Mouse (Mus musculus) midbrain, embryonic 12.5 days (tissue): ENCODE measurements around the gene Chn1. TPM values are rescaled to one million over a fixed set of nuclear protein-coding genes. Genes with fewer than 3 reads are reported as not detected.

Experiments
- ATAC-seq: fragments of 200-750 bp; cut with Nextera tagmentation; 2 replicates; pipeline ENCODE4 v1.8.0; 2017; ENCODE audit warnings: low read depth, moderate TSS enrichment, moderate library complexity; ENCODE audit not compliant: low FRiP score
- H3K27ac ChIP-seq: fragments of 300-500 bp; sonication (generic); replicated peaks from 2 replicates; pipeline ENCODE4 v1.5.1; 2016; ENCODE audit warnings: mild to moderate bottlenecking
- H3K27me3 ChIP-seq: fragments of 300-500 bp; sonication (generic); 2 replicates; pipeline ENCODE4 v1.6.1; 2016; ENCODE audit warnings: mild to moderate bottlenecking
- H3K36me3 ChIP-seq: fragments of 300-500 bp; sonication (generic); 2 replicates; pipeline ENCODE4 v1.6.1; 2016
- H3K4me1 ChIP-seq: fragments of 300-500 bp; sonication (generic); 2 replicates; pipeline ENCODE4 v1.6.1; 2016
- H3K4me2 ChIP-seq: fragments of 300-500 bp; sonication (generic); replicated peaks from 2 replicates; pipeline ENCODE4 v1.6.1; 2016; ENCODE audit warnings: mild to moderate bottlenecking, moderate library complexity
- H3K4me3 ChIP-seq: fragments of 300-500 bp; sonication (generic); 2 replicates; pipeline ENCODE4 v1.5.1; 2016; ENCODE audit warnings: mild to moderate bottlenecking
- H3K9ac ChIP-seq: fragments of 300-500 bp; sonication (generic); replicated peaks from 2 replicates; pipeline ENCODE4 v1.6.1; 2016; ENCODE audit warnings: mild to moderate bottlenecking, moderate library complexity
- H3K9me3 ChIP-seq: fragments of 300-500 bp; sonication (generic); 2 replicates; pipeline ENCODE4 v1.6.1; 2016; ENCODE audit warnings: mild to moderate bottlenecking
- WGBS: fragments of 180-500 bp; shearing (Covaris S2); methylation state at CpG from one replicate; pipeline ENCODE4 v1.1.7; 2016; 5-methylcytosine and 5-hydroxymethylcytosine counted together
- polyA plus RNA-seq: library from polyadenylated mRNA; unstranded; fragments of >200 nt; fragmentation: Nextera tagmentation; extraction: Ambion mirVana; gene quantifications from 2 replicates; pipeline ENCODE4 v1.2.1, GENCODE M21; 2016

Gene Chn1
- polyA plus RNA-seq, 1 experiment from 2014 or later: 75.7 TPM

DNA sequence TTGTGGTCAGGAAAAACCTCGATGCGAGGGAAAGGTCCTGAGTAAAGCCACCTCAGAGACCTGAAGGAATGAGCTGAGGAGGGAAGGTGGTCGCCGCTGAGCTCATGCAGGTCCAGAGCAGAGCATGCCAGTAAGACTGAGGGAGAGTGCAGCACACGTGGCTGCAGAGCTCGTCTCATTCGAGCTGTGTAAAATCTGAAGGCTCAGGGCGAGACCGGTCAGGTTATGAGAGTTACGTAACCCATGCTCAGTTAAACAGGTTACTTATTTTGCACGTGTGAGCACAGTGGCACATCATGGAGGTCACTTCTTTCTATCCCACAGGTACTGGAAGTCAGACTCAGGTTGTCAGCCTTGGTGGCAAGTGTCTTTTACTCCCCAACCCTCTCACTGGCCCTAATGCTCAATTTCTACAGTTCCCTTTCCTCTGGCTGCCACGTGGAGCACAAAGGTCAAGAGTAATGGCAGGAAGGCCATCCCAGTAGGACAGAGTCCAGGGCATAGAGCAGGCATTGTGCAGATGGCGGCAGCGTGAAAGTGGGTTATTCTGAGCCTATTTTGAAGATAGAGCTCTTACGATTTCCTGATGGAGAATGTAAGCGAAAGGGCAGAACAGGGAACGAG lies 158.6 kb downstream of the Chn1 start:
- no peaks in the 10 kb centered on the region for H3K4me1 ChIP-seq
- H3K4me3 ChIP-seq: no peak overlapping the region
- no peak overlapping the region for H3K4me2 ChIP-seq
- no peaks in the 10 kb centered on the region for H3K9me3 ChIP-seq
- H3K27me3 ChIP-seq: no peaks in the 10 kb centered on the region
- no peak overlapping the region for H3K9ac ChIP-seq
- no peak overlapping the region for H3K27ac ChIP-seq
- ATAC-seq: no peak
- 85% methylated on average over 17 of the region's 17 CpGs for WGBS
- peaks cover 44% of the 10 kb centered on the region for H3K36me3 ChIP-seq

DNA sequence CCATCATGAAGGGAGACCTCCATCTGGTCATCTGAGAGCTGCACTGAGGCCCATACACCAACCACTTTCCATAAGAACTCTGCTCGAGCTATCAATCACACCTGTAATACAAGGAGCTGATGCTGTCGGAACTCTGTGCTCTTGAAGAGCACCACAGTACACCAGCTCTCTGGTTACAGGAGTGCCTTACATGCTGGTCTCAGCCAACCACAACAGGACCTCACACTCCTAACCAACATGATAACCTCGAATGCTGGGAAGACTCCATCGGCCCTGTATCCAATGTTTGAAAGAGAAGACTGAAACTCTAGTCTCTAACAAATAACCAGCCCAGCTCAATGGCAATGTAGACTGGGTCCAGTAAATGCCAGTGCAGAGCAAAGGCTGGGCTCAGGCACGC lies 159.7 kb downstream of the Chn1 start:
- H3K36me3 ChIP-seq: peaks cover 50% of the 10 kb centered on the region
- ATAC-seq: no peak

DNA sequence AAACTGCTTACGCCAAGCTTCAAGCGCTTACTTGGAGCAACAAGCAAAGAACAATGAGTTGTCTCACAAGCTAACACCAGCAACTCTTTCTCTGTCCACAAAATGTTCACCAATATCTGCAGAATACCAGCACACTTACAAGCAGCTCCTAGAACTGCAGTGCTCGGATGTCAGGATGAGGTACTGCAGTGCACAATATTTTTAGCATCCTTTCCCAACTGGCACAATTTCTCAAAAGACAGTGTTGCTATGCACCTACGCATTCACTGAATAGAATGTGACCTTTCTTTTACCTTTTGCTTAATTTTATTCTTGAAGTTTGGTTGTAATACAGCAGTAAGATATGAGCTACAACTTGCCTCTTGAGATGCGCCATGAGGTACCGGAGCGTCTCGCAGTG lies 160.8 kb downstream of the Chn1 start:
- WGBS: 95% methylated on average over 8 of the region's 8 CpGs

More for the DNA sequence above, 159.7 kb downstream of the Chn1 start:
- H3K4me3 ChIP-seq: no peak overlapping the region
- no peaks in the 10 kb centered on the region for H3K27me3 ChIP-seq
- H3K4me2 ChIP-seq: no peak overlapping the region
- H3K4me1 ChIP-seq: no peaks in the 10 kb centered on the region
- no peak overlapping the region for H3K9ac ChIP-seq
- H3K27ac ChIP-seq: no peak overlapping the region
- 94% methylated on average over 5 of the region's 5 CpGs for WGBS
- no peaks in the 10 kb centered on the region for H3K9me3 ChIP-seq

DNA sequence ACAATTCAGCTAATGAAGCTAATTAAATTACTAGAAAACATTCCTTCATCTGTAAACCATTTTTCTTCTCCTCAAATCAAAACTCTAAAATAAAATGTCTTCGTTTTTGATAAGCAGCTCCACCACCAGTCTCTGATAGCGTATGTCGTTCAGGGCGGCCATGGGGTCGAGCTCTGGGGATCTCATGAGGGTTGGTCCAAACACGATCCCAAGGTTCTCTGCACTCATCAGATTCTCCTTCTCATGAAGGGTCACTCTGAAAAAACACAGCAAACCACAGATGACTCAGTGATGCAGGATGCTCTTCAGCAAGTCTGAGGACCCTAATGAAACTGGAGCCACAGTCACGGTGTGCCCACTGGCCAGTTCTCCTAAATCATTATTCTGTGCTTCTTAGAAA lies 162.2 kb downstream of the Chn1 start:
- Histone ChIP-seq H3K27me3 (no peaks in the 10 kb centered on the region), H3K4me2 (no peak overlapping the region), H3K4me1 (no peaks in the 10 kb centered on the region), H3K9me3 (no peaks in the 10 kb centered on the region), H3K9ac (no peak overlapping the region), H3K4me3 (no peak overlapping the region), H3K36me3 (peaks cover 59% of the 10 kb centered on the region), H3K27ac (no peak overlapping the region)
- WGBS: 93% methylated on average over 7 of the region's 7 CpGs
- ATAC-seq: no peak

More for the DNA sequence above, 160.8 kb downstream of the Chn1 start:
- Histone ChIP-seq H3K27ac (no peak overlapping the region), H3K9ac (no peak overlapping the region), H3K36me3 (peaks cover 59% of the 10 kb centered on the region), H3K27me3 (no peaks in the 10 kb centered on the region), H3K9me3 (no peaks in the 10 kb centered on the region), H3K4me2 (no peak overlapping the region), H3K4me3 (no peak overlapping the region), H3K4me1 (no peaks in the 10 kb centered on the region)
- no peak for ATAC-seq

DNA sequence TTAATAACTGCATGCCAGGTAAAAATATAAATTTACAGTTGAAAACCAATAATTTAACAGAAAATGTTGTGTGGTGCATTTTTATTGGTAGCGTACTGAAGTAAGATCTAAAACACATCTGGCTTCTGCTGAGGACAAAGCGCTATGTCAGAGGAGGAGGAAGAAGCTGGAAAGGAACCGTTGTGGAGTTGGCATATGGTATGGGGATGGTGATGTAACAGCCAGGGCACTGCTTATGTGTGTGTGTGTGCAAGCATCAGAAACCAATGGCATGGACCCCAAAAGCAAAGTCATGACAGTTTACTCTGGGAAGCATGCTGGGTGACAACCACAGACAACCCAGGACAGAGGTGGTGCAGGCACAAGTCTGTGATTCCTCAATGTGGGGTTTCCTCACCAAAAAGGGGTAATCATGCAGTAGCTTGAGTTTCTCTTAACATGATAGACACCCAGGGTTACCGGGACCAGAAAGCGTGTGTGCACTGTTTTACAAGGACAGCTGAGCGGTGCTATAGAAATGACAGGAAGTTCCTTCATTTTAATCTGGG lies 162.7 kb downstream of the Chn1 start:
- H3K4me1 ChIP-seq: no peaks in the 10 kb centered on the region
- H3K4me2 ChIP-seq: no peak overlapping the region
- no peak overlapping the region for H3K4me3 ChIP-seq
- peaks cover 54% of the 10 kb centered on the region for H3K36me3 ChIP-seq
- H3K27ac ChIP-seq: no peak overlapping the region
- H3K27me3 ChIP-seq: no peaks in the 10 kb centered on the region
- no peaks in the 10 kb centered on the region for H3K9me3 ChIP-seq
- ATAC-seq: no peak
- H3K9ac ChIP-seq: no peak overlapping the region
- 96% methylated on average over 6 of the region's 6 CpGs for WGBS

DNA sequence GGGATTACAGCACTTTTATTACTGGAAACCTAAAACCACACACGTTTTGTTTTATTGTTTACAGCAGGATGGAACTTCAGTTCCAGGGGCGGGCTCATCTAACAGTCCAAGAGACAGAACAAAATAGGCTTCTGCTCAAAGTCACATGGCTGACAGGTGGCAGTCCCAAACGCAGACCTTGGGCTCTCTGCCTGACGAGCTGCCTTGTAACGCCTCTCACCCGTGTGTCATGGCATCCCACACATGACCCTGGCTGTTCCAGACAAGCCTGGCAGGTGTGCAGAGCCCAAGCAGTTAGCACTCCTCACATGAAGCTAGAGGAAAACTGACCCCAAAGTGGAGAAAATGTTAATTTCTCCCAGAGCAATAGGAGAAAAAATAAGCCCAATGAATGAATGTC lies 163.3 kb downstream of the Chn1 start:
- no peak for ATAC-seq
- Histone ChIP-seq H3K4me2 (no peak overlapping the region), H3K4me3 (no peak overlapping the region), H3K27me3 (no peaks in the 10 kb centered on the region), H3K9me3 (no peaks in the 10 kb centered on the region), H3K9ac (no peak overlapping the region), H3K27ac (no peak overlapping the region), H3K36me3 (peaks cover 51% of the 10 kb centered on the region), H3K4me1 (no peaks in the 10 kb centered on the region)
- WGBS: 92% methylated on average over 6 of the region's 6 CpGs

DNA sequence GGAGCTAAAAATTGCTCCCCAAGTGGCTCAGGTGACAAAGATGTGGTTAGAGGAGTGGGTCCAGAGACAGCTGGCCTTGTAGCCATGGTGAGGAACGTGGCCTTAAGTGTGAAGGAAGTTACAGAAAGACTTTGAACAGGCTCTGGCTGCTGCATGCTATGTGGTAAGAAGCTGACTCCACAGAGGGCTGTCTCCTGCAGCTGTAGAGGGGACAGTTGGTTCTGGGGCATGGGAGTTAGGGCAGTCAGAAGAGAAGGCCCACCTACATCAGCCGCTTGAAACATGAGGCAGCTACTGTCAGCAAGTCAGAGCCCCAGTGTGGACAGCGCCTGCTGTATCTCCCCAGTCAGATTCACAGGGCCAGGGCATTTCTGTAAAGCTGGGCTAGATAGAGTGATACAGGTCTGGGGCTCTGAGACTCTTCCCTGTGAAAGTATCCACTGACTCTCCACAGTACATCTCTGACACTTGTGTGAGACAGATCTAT lies 165.4 kb downstream of the Chn1 start:
- Histone ChIP-seq H3K9me3 (no peaks in the 10 kb centered on the region), H3K27me3 (no peaks in the 10 kb centered on the region), H3K27ac (no peak overlapping the region), H3K4me1 (0 out of 2 replicates have a peak, but pooled peaks cover 3% of the 10 kb centered on the region), H3K36me3 (peaks cover 43% of the 10 kb centered on the region), H3K4me2 (no peak overlapping the region), H3K9ac (no peak overlapping the region), H3K4me3 (no peak overlapping the region)
- ATAC-seq: no peak
- WGBS: 93% methylated on average over 3 of the region's 3 CpGs

DNA sequence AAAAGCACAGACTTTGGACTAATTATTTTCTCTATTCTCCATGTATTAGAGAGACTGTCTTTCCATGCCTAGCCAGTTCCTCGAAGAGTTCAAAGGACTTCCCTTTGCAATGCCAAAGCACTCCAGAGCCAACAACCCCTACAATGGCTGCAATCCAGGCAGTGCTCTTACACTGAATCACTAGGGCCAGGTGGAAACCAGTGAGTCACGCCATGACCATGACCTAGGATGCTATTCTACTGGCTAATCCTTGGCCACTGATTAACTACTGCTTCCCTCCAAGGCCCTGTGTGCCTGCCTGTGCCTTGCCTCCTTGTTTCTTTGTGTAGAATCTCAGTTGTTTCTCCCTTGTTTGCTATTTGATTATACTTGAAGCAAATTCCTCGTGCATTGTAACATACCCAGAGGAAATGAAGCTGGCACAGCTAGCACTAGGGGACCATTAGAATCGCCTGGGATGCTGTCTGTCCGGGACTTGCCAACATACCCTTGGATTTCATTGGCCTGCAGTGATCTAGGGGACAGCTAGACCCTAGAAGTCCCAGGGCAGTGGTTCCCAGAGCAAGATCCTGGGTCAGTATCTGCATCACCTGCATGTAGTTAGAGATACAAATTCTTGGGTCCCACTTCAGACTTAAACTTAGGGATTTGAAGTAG lies 166.0 kb downstream of the Chn1 start:
- H3K36me3 ChIP-seq: peaks cover 37% of the 10 kb centered on the region
- no peak overlapping the region for H3K4me3 ChIP-seq
- no peak overlapping the region for H3K27ac ChIP-seq
- H3K4me2 ChIP-seq: no peak overlapping the region
- no peak overlapping the region for H3K9ac ChIP-seq
- 0 out of 2 replicates have a peak, but pooled peaks cover 3% of the 10 kb centered on the region for H3K4me1 ChIP-seq
- 88% methylated on average over 5 of the region's 5 CpGs for WGBS
- no peak for ATAC-seq
- no peaks in the 10 kb centered on the region for H3K9me3 ChIP-seq
- no peaks in the 10 kb centered on the region for H3K27me3 ChIP-seq

DNA sequence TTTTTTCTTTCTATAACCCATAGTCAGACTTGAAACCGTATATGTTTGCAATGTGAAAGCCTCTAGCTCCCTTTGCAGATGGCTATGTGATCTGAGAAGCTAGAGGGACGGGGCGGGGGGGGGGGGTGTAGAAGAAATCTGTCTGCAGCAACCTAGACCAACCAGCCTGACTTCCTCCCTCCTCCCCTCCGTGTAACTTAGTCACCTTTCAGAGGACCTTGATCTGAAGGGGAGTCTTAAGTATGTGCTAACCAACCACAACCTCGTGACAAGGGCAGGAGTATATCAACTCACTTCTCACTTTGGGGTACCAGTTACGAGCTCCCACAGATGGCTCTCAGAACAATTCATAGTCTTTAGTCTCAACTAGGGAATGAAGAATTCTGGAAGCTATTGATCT lies 166.8 kb downstream of the Chn1 start:
- no peak for ATAC-seq
- WGBS: 87% methylated on average over 6 of the region's 6 CpGs
- no peak overlapping the region for H3K27ac ChIP-seq
- H3K9me3 ChIP-seq: no peaks in the 10 kb centered on the region
- 0 out of 2 replicates have a peak, but pooled peaks cover 3% of the 10 kb centered on the region for H3K4me1 ChIP-seq
- no peaks in the 10 kb centered on the region for H3K27me3 ChIP-seq
- H3K4me2 ChIP-seq: no peak overlapping the region
- H3K36me3 ChIP-seq: peaks cover 31% of the 10 kb centered on the region
- H3K9ac ChIP-seq: no peak overlapping the region
- H3K4me3 ChIP-seq: no peak overlapping the region

DNA sequence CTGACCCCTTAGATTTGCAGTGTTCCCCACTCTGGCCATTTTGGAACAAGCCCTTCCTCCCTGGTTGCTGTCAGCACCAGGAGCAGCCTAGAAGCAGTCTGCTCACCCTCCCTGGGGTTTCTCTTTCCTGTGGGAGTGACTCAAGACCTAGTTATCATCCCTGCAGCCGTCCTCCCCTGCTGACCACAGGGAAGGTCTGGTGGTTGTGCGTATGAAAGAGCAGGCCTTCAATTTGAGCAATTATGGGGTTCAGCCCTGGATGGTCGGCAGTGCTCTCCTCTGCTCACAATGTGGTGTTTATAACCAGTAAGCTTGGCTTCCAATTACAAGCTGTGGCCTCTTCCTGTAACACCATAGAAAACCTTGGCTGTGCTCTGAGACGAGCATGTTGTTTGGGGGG lies 167.5 kb downstream of the Chn1 start:
- no peaks in the 10 kb centered on the region for H3K27me3 ChIP-seq
- H3K9ac ChIP-seq: no peak overlapping the region
- ATAC-seq: no peak
- 0 out of 2 replicates have a peak, but pooled peaks cover 3% of the 10 kb centered on the region for H3K4me1 ChIP-seq
- H3K9me3 ChIP-seq: no peaks in the 10 kb centered on the region
- H3K4me2 ChIP-seq: no peak overlapping the region
- H3K4me3 ChIP-seq: no peak overlapping the region
- peaks cover 24% of the 10 kb centered on the region for H3K36me3 ChIP-seq
- H3K27ac ChIP-seq: no peak overlapping the region
- WGBS: 58% methylated on average over 4 of the region's 4 CpGs

DNA sequence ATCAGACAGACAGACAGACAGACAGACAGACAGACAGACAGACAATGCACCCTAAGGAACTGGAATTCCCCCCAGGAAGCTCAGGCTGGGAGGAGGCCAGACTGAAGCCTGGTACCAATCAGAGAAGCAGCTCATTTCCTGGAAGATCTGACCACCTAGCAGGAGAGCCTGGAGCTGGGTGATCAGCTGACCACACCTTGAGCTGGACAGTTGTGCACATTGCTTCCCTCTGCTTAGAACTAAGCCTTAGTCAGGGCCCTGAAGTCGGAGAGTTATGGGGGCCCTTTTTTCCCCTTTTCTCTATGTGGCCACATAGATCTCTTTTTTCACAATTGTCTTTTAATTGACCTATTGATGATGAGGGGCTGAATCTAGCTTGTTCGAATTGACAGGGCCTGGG lies 168.0 kb downstream of the Chn1 start:
- H3K9ac ChIP-seq: no peak overlapping the region
- H3K4me3 ChIP-seq: no peak overlapping the region
- no peak for ATAC-seq
- no peak overlapping the region for H3K27ac ChIP-seq
- H3K27me3 ChIP-seq: no peaks in the 10 kb centered on the region
- 0 out of 2 replicates have a peak, but pooled peaks cover 3% of the 10 kb centered on the region for H3K4me1 ChIP-seq
- no peaks in the 10 kb centered on the region for H3K9me3 ChIP-seq
- WGBS: 66% methylated on average over 2 of the region's 2 CpGs
- peaks cover 20% of the 10 kb centered on the region for H3K36me3 ChIP-seq
- H3K4me2 ChIP-seq: no peak overlapping the region

DNA sequence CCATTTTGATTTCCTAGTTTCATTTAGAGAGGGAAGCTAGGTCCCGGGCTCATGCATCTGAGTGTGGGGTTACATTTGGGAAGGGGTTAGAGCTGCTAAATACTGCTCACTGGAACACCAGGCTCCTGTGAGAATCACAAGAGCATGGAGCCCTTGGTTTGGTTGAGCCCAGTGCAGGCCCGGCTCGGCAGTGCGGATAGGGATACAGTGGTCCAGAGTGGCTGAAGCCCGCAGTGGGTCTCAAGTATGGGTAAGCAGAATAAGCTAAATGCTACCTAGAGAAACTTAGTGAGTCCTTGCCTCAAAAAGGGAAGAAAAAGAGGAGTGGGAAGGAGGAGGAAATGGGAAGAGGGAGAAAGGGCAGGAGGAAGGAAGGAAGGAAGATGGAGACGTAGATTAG lies 168.5 kb downstream of the Chn1 start:
- no peak for ATAC-seq
- Histone ChIP-seq H3K4me1 (0 out of 2 replicates have a peak, but pooled peaks cover 3% of the 10 kb centered on the region), H3K4me3 (no peak overlapping the region), H3K27me3 (no peaks in the 10 kb centered on the region), H3K9me3 (no peaks in the 10 kb centered on the region), H3K36me3 (peaks cover 17% of the 10 kb centered on the region; the same call in 1 of the 2 replicates), H3K27ac (no peak overlapping the region), H3K9ac (no peak overlapping the region), H3K4me2 (no peak overlapping the region)
- WGBS: 94% methylated on average over 6 of the region's 6 CpGs
